Mouse (Mus musculus) common myeloid progenitor, adult 5-6 weeks (primary cell): ENCODE measurements around the gene Pdlim5. TPM values are rescaled to one million over a fixed set of nuclear protein-coding genes. Genes with fewer than 3 reads are reported as not detected.

ENCODE experiments used
- ATAC-seq: replicated peaks from 2 replicates; pipeline ENCODE4 v1.8.0; 2016; ENCODE audit warnings: low read depth, mild to moderate bottlenecking, moderate TSS enrichment, inconsistent platforms; ENCODE audit not compliant: poor library complexity, severe bottlenecking
- total RNA-seq: library from RNA; stranded (forward); fragments of 200-1000, 187-1606 nt; gene quantifications from 2 replicates; pipeline ENCODE4 v1.2.3, GENCODE M21; 2017

Pdlim5 gene
- total RNA-seq, 1 experiment from 2014 or later, result 17.2 TPM

DNA sequence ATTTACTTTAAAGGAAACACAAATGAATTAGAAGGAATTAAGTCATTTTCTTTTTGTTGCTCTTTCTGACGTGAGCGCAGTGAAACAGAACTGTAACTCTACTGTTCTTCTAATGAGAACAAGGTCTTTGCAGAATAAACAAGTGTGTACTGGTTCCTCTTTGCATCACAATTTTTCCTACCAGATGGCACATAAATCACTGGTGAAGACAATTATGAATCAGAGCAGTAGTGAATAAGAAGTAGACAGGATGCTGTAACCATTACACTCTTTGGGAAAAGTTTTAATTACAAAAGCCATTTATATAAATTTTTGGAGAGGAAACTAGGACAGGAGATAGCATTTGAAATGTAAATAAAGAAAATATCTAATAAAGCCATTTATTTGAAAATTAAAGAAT is 51.7 kb downstream of the Pdlim5 start:
- no peak for ATAC-seq

DNA sequence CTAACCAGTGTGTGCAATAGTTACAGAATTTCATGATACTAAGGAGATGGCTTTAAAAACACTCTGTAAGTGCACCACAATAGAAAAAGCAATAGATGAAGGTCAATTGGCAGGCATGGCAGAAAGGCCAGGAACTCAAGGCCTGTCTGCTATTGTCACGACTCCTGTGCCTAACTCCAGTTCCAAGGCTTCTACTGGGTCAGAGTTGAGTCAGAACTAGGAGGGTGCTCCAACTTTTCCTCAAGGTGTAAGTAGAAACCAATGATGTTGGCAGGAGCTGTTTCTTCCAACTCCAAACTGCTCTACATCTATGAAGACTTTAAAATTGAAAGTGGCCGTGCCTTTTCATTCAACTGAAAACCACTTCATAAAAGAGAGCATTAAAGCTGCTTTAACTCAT is 54.8 kb downstream of the Pdlim5 start:
- ATAC-seq, result no peak

DNA sequence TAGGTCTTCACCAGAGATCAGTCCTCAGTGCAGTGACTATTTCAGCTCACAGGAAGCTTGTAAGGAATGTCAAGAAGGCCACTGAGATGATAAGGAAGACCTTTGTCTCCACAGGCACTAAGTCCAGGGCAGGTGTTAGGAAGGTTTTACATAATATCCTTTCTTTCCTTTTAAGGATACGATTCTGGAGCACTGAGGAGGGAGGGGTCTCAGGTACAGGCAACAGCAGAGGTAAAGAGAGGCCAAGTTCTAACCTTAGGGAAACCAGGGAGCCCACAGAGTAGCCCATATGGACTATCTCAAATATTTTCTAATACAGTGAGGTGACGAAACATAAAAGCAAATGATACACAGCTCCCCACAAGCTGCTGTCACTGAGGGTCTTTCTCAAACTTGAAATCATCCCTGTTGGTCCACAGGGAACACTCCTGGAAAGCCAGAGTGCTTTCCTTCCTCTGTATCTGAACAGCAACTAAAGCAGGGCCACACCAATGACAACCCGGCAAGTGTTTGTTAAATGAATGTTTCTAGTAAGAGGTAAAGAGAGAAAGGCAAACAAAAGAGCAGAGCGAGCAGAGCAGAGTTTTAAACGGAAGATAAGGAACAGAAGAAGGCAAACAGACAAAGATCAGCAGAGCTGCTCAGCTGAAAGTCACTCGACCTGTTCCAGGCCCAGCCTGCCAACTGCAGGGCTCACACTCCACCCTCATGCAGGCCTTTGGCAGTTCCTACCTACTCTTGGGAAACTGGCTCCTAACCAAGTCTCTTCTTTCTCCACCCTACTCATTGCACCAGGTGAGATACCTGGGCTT is 55.9 kb downstream of the Pdlim5 start:
- ATAC-seq, result no peak

DNA sequence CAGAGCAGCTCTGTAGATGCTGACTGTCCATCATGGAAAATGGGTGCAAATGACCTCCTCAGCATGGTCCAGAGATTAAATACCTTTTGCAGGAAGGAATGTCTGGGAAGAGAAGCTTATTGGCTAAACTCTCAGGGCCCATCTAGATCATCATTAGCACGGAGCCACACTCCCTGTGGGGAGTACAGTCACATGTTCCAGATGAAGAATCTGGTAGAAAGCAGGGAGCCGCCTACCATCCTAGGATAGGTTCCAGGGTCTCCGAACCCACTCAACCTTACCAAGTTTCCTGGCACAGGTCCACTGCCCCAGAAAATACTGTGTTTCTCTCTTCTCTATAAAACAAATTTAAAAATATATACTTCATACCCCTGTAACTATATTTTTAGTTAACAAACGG is 57.4 kb downstream of the Pdlim5 start:
- no peak for ATAC-seq

DNA sequence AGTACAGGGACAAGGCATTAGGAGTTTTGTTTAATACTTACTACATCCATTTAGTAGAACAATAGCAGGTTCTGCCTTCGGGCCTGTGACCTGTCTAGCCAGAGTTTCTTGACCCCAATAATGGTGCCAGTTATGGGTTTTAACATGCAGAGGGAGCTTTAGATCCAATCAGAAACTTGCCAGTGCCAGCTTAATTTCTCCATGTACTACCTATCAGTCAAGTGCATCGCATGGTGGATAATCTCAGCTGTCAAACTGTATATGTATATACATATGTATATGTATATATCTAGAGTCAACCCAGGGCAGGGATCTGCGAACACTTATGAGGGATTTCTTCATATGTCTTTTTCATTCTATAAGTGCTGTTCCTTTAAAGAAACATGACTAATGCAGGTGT is 61.0 kb downstream of the Pdlim5 start:
- no peak for ATAC-seq

DNA sequence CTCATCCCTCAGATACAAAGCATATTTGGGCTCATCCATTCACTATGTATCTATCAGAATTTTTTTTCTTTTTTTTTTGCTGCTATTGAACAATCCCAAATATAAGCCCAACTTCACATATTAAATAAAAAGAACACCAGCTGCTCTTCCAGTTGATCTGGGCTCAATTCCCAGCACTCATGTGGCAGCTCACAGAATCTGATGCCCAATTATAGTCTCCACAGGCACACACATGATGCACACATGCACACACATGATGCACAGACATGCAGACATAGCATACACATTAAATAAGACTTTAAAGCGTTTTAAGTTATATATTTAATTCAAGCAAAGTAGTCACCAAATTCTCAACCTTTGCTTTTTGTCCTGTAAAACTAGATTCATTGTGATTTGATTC is 62.0 kb downstream of the Pdlim5 start:
- ATAC-seq, result no peak

DNA sequence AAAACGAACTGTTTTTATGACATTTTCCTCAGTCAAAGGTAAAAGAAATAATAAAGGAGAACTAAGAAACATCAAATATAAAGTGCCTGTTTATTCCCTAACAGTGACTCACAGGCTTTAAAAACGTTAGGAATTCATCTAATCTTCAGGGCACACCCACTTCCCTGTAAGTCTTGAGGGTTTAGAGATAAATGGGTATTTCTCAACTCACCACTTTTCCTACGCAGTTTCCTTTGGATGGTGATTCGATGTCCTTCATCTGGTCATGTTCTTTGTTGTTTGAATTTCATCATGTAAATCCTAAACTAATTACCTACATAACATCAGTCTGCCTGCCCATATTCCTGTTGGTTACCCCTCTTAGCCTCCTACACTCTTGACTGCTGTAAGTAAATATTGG is 62.8 kb downstream of the Pdlim5 start:
- ATAC-seq, result peak; percentile 54

DNA sequence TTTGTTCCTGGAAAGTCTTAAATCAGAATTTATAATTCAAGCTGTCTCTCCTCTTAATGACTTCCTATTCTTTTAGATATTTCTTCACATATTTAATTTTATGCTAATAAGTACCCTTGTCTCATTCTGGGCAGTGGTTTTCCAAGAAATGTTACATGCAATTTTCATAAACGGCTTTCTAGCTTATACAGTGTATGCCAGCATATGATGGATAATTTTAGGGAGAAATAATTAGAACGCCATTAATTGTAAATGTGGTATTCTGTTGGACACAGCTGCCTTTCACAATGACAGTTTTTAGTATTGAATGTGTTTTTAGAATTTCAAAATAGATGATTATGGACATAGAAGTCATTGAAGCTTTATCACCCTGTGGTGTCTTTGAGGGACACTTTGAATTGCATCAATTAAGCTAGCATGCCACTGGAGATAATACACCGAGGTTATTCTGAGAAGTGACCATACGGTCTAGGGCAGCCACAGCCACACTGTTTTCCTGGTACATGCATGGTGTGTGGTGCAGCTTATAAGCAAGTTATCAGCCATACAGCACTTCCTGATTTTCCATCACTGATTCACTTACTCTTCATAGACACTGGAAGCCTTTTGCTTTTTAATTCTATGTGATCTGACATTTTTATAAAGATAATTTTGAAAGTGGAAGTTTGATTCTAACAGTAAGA is 63.5 kb downstream of the Pdlim5 start:
- peak; percentile 82 for ATAC-seq

DNA sequence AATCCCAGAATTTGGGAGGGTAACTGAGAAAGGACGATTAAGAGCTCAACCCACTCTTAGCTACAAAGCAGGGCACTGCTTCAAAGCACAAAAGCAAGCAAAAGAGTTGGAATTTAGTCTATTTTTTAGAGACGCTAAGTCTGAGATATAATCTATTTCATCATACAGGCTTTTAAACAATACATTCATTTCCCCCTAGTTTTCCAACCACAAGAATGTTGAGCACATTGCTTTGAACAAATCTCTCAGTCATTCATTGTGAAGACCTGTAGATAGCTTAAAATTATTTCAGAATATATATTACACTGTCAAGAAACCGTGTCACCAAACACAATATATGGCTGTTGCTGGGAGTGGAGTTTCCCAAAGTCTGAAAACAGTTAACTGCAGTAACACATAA is 65.1 kb downstream of the Pdlim5 start:
- ATAC-seq, result no peak

DNA sequence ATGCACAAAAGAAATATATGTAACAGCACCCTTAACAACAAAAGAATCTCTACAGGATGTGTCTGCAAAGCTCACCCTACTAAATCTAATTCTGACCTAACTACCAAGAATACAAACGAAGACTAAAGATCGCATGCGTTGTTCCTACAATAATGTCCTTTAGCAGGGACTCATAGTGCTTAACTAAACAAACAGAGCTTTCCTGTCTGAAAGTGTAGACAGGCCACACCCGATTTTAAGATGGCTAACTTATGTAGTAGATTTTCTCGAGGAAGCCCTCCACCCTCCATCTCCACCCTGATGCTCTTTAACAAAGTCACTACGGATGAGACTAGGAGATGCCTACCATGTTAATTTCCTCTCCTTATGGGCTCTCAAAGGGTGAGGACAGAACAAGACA is 71.9 kb downstream of the Pdlim5 start:
- ATAC-seq, result no peak

DNA sequence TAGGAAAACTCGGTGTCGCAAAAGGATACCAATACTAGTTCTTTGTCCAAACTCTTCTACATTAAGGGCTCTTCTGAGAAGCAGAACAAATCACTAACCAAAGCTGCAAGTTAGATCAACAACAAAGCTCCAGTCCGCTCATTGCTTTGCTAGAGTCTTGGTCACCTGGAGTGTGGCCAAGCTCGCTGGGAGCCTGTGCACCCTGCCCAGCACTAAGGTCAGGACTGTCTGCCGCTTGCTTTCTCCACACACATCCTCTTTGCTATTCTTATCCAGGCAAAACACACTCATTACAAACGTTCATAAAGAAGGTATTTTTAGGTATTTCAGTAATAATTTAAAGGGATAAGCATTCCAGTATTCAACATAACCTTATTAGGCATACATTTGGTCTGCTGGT is 73.6 kb downstream of the Pdlim5 start:
- ATAC-seq, result no peak

DNA sequence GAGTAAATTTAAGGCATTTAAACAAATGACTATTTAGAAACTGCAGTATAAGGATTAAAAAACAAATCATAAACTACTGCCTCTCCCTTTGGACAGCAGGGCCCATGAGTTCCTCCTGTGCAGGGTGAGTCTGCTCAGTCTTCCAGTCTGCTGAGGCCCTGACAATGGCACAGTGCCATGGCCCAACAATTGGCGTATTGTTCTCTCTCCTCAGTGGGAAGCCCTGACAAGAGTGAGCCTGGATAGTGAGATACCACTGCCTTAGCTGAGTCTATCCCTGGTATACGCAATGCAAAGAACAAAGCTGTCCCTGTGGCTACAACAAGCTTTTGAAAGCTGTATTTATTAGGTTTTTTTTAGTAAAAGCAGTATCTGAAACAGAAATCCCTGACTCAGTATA is 77.3 kb downstream of the Pdlim5 start:
- ATAC-seq, result peak; percentile 62

DNA sequence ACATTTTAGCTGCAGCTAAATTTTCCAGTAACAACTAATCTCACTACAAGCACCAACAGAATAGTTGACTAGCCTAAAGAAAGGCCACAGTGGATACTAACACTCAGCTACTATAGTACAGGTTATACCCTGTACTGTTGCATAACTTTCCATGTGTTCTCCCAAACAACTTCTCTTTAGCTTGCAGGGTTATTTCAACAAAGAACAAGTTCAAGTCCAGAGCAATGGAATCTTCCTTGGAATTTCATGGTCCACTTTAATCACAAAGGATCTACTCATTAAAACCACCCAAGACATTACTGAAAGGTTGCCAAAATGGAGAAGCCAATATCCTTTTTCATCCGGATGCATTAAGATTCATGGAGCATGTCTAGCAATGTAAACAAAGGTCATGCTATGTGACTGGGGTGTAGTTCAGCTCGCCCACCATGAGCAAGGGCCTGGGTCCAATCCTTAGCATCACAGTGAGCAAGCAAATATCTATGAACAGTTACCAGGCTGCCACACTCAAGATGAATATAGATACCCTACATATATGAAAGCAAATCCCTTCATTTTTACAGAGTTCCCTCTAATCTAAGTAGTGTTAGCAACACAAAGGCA is 79.3 kb downstream of the Pdlim5 start:
- no peak for ATAC-seq

DNA sequence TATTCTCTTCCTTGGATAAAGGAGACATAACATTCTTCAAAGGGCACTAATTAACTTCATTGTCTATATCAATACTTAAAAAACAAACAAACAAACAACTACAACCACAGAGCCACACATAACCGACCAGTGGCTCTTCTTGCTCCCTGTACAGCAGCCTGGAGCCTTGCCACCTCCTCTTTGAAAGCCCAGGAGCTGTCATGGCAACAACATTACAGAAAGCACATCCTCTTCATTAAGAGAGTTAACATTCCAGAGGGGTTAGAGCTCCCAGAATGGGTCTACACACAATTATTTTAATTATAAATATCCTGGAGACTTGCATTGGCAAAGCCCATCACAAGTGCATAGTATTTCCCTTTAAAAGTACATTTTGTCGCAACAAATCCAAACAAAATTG is 84.4 kb downstream of the Pdlim5 start:
- ATAC-seq, result no peak

DNA sequence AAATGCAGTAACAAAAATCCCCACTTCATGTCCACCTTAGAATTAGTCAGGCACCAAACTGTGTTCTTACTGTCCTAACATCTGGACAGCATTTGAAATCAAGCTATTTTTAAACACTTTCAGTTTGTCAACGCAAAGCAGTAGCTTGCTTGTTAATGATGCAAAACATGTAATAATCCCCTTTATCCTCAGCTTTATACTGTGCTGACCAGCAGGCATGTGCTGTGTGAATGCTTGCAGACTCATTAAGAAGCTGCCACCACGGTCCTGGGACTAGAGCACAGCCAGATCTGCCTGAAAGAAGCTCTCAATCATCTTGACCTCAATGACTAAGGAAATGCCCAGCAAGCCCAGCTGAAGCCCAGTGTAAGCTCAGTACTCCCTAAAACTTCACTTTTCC is 85.0 kb downstream of the Pdlim5 start:
- no peak for ATAC-seq

DNA sequence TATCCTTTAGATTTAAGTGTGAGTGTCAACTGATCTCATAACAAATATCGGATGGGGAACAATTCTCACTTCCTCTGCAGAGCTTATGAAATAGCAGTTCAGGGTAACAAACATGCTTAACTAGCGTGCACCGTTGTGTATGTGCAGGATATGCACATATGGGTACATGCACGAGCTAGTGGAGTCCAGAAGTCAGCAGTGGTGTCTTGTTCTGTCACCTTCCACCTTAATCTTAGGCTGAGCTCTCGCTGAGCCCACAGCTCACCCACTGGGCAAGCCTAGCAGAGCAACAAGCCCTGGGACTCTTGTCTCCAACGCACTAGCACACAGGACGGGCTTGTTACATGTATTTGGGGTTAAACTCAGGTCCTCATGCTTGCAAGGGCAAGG is 100.2 kb downstream of the Pdlim5 start:
- ATAC-seq, result 0 out of 2 replicates have a peak, but pooled peaks have one; percentile 6

DNA sequence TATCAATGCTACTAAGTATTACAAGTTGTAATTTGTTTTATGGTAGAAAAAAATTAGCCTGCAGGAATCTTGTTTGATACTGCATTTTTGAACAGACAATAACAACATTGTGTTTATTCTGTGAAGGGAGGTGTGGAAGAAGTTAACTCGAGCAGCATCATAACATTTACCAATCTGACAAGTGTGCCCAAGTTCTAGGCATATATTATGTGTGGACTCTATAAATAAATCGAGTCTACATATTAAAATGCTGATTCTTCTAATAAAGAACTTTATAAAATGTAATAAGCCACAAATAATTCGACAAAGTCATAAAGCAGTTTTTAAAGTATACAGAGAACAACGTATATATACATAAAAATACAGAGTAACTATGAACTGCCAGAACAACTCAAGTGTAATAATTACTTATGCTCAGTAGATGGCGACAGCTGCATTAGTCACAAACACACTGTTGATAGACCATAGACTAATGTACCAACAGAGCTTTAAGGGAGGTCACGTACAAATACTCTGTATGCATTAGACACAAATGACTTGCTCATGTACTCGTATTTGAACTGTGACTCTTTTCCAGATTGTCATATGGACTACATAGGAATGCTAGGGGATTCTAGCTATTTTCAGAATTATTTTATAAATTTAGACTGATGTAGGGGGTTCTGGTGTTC is 100.7 kb downstream of the Pdlim5 start:
- peak; percentile 100 for ATAC-seq

DNA sequence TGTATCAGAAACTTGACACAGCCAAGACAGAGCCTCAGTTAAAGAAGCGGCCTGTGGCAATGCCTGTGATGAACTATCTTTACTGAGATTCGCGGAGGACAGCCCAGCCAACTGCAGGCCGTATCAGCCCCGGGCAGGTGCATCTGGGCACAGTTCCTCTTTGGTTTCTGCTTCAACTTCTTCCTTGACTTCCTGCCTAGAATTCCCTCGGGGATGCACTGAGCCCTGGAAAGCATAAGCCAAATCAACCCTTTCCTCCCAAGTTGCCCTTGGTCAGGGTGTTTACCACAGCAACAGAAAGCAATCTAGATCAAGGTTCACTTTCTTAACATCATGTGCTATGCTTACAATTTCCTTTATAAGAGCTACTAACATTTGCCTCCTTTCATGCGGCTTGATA is 101.9 kb downstream of the Pdlim5 start:
- no peak for ATAC-seq

DNA sequence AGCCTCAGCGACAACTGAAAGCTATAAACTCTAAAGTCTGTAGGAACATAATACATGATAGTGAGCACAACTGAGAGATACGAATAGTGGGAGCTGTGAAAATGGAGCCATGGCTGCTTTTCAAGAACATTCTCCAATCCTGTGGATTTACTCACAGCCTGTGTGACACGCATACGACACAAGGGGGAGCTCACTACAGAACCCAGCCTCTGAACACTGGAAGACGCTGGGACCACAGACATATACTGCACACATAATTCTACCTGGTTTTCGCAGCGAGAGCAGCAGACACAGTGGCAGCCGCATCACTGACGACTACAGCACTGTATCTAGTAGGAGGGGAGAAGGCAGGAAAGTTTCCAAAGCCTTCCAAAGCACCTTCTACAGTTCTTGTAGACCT is 112.8 kb downstream of the Pdlim5 start:
- peak; percentile 86 for ATAC-seq

DNA sequence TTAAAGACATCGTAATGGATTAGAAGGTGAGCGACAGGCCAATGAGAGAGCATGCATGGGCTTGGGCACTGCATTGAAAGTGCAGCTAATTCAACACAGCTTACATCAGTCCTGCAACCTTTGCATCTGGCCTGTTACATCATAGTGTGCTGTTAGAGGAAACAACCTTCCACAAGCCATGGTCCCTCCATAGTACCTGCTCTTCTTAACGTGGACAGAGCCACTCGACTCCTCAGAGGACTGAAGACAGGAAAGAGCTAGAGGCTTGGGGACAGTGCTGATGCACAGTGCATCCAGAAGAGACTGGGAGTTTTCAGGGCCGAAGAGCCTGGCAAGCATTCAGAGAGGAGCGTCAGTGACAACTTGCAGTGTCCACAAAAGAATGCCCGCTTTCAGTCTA is 113.8 kb downstream of the Pdlim5 start:
- ATAC-seq, result no peak

DNA sequence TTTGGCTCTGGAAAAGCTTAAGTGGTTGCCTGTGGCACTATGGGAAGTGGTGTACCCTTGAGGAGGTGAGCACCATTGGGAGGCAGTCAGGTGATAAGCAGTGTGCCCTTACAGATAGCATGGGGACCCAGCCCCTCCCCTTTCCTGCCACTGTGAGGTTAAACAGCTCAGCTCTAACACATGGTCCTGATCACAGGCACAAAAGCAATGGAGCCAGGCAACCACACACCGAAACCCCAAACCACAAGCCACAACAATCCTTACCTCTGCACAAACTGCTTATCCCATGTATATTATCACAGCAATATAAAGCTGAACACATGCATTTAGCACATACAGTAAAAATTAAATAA is 114.4 kb downstream of the Pdlim5 start:
- peak; percentile 94 for ATAC-seq
